Mouse (Mus musculus) frontal cortex, postnatal 14 days (tissue): ENCODE measurements around the gene Arid3c.
"Not testable (repeated sequence)": the region's sequence is repeated elsewhere in the genome, so short reads cannot be mapped to it uniquely, and the experiment has no call there.

ENCODE experiments used
- DNase-seq, 2 experiments: peaks; one replicate each; pipeline ENCODE4 v3.0.0; 2022; ENCODE audit warnings: low spot score in 2 of 2

Arid3c gene

GRCm38 (mm10) chr4:41731052-41731765 lies at the start of gene Arid3c:
Gene Arid3c, minus strand, starts transcription at chr4:41731142.
- no peak for DNase-seq

GRCm38 (mm10) chr4:41775840-41776239 lies 44.9 kb upstream of the Arid3c start:
- DNase-seq = not testable (repeated sequence)

GRCm38 (mm10) chr4:41774506-41774905 lies 43.6 kb upstream of the Arid3c start:
- DNase-seq = not testable (repeated sequence)

GRCm38 (mm10) chr4:41774002-41774401 lies 43.1 kb upstream of the Arid3c start, which contains the start of gene Ccl27a:
Gene Ccl27a, minus strand, starts transcription at chr4:41774247.
- peak; percentile 68 to 72 for DNase-seq

GRCm38 (mm10) chr4:41773502-41773901 lies 42.6 kb upstream of the Arid3c start:
- not testable (repeated sequence) for DNase-seq

GRCm38 (mm10) chr4:41772946-41773345 lies 42.0 kb upstream of the Arid3c start:
- DNase-seq = not testable (repeated sequence)

GRCm38 (mm10) chr4:41767301-41767700 lies 36.4 kb upstream of the Arid3c start:
- DNase-seq = not testable (repeated sequence)

- not testable (repeated sequence) for DNase-seq
These were observed 32.2 kb upstream of the Arid3c start for GRCm38 (mm10) chr4:41763176-41763575.

- DNase-seq = not testable (repeated sequence)
These were observed 31.8 kb upstream of the Arid3c start for GRCm38 (mm10) chr4:41762688-41763114.

GRCm38 (mm10) chr4:41762099-41762687 lies 31.3 kb upstream of the Arid3c start:
- no peak for DNase-seq

GRCm38 (mm10) chr4:41761680-41762079 lies 30.7 kb upstream of the Arid3c start:
- DNase-seq = no peak

- no peak for DNase-seq
These were observed 30.0 kb upstream of the Arid3c start for GRCm38 (mm10) chr4:41760911-41761310.

GRCm38 (mm10) chr4:41760288-41760721 lies 29.4 kb upstream of the Arid3c start:
- DNase-seq = peak; percentile 56 to 72

GRCm38 (mm10) chr4:41759656-41760287 lies 28.8 kb upstream of the Arid3c start:
- no peak for DNase-seq

- no peak for DNase-seq
These were observed 28.3 kb upstream of the Arid3c start for GRCm38 (mm10) chr4:41759206-41759605.

GRCm38 (mm10) chr4:41758701-41759100 lies 27.8 kb upstream of the Arid3c start:
- DNase-seq = no peak

GRCm38 (mm10) chr4:41758021-41758420 lies 27.1 kb upstream of the Arid3c start:
- DNase-seq = no peak

- no peak for DNase-seq
These were observed 26.4 kb upstream of the Arid3c start for GRCm38 (mm10) chr4:41757321-41757720.

- DNase-seq = no peak
These were observed 25.5 kb upstream of the Arid3c start for GRCm38 (mm10) chr4:41756440-41756839.

GRCm38 (mm10) chr4:41755338-41756305 lies 24.7 kb upstream of the Arid3c start, which contains the start of gene Sigmar1:
Gene Sigmar1, minus strand, starts transcription at chr4:41756157.
- peak; percentile 75 to 76 for DNase-seq

GRCm38 (mm10) chr4:41754797-41755337 lies 23.9 kb upstream of the Arid3c start, which contains the start of gene Galt:
Gene Galt, plus strand, starts transcription at chr4:41755228.
- no peak for DNase-seq
